Mouse (Mus musculus) megakaryocyte progenitor cell, adult 5-6 weeks (primary cell): ENCODE measurements around the gene Paqr3. TPM values are rescaled to one million over a fixed set of nuclear protein-coding genes. Genes with fewer than 3 reads are reported as not detected.

ENCODE experiments used
- ATAC-seq: replicated peaks from 2 replicates; pipeline ENCODE4 v1.8.0; 2016; ENCODE audit warnings: mild to moderate bottlenecking, moderate TSS enrichment, inconsistent platforms; ENCODE audit not compliant: poor library complexity
- total RNA-seq, 2 experiments: library from RNA; stranded (forward) in 1 of 2; stranded (reverse) in 1 of 2; fragments of 157-497, 149-512 nt in 1 of 2; fragments of 200-1000 nt in 1 of 2; gene quantifications; 2 replicates each; pipeline versions ENCODE4 v1.2.3 to v1.2.4; 2015 to 2017

Paqr3 gene
- total RNA-seq (2015) (3.1 and 6.2 TPM in 2 replicates), total RNA-seq (2017) (3.9 and 4.7 TPM in 2 replicates)

DNA sequence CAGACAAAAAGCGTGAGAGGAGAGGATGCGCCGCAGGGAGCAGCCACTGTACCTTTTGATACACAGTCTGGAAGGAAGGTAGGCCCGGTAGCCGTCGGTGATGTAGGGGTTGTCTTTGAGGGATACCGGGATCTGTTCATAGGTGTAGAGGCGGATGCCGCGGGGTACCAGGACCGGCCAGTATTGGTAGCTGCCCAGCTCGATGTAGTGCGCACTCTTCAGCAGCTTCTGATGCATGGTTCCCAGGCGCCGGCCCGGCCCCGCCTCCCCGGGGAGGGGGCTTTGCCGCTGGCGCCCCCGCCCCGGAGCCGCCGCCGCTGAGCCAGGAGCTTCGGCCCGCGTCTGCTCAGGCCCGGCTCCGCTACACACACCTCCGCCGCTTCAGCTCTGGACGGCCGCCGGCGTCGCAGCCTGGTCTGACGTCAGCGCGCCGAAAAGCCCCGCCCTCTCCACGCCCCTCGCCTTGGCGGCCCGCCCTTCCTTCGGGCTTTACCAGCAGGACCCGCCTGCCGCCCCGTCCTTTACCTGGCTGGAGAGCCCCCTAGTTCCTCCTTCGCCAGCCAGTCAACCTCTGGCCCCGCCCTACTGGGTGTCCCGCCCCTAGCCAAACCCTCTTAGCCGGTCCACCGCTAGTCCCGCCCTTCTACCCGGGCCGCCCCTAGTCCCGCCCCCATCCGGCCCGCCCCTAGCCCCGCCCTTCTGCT lies at the start of gene Paqr3:
TSS of gene Paqr3 (minus strand) at position 390 of the 704 bp plus-strand sequence.
- peak; percentile 97 for ATAC-seq

DNA sequence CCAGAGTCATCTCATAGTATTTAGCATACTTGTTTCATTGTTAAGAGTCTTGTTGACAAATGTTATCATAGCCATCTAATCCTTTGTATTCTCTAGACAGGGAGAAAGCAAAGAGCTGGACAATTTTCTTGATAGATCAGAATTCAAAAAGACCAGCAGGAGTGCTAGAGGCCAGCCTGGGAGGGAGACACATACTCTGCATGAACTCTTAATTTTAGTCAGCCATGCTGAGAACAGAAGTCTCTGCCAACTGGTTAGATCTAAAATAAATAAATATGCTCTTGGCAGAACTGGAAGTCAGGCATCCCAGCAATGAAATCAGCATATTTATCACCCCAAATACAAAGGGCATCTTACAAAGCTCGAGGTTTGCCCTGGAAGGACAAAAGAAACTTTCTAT lies 43.3 kb upstream of the Paqr3 start:
- no peak for ATAC-seq

- no peak for ATAC-seq
These were observed 23.9 kb upstream of the Paqr3 start for GRCm38 (mm10) chr5:97135331-97135730.

- ATAC-seq: no peak
These were observed 18.2 kb upstream of the Paqr3 start for GRCm38 (mm10) chr5:97129589-97129988.

GRCm38 (mm10) chr5:97128242-97129226 lies 17.1 kb upstream of the Paqr3 start:
- ATAC-seq: peak; percentile 92

DNA sequence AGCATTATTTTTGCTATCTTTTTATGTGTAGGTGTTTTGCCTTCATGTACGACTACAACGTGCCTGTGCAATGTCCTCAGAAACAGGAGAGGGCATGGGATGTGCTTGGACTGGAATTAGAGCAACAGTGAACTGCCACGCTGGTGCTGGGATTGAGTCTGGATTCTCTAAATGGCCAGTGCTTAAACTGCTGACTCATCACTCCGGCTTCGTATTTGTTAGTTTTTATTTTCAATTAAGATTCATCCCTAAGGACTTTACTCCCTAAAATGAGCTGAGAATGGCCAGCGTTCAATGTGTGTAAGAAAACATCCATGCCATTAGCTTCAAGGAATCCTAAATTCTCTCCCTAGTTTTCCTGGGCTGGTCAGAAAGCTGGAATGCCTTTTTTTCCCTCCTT lies 15.9 kb upstream of the Paqr3 start:
- no peak for ATAC-seq

DNA sequence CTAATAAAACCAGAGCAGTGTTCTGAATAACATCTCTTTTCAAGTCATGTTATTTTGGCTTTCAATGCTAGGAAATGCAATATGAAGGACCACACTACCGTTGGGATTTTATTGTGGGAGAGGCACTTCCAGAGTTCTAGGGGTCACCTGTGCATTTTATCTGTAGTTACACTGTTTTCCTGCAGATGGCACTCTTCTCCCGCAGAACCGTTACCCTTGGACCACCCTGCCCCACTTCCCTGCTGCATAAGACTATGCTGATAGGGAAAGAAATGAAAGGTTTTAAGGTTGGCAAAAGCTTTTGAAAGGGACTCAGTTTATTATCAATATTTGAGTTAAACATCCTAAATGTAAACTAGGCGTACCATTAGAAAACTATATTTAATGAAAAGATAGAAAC lies 14.6 kb upstream of the Paqr3 start:
- peak; percentile 88 for ATAC-seq

DNA sequence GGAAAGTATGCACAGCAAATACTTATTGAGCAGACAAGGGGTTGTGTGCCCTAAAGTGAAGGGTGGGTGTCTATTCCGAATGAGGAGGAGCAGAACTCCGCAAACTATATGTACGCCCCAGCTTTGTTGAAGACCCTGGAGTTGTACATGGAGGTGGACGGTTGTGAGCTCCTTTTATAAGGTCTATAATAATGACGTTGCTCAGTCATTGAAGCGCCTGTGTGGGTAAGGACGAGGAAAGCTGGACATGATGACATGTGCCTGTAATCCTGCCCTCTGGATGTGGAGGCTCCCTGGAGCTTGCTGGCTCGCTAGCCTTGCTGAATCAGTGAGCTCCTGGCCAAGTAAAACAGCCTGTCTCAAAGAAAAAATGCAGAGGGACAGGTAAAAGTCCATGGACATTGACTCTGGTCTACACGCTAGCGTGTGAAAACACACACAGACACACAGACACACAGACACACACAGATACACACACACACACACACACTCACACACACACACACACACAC lies 14.1 kb upstream of the Paqr3 start:
- ATAC-seq: no peak

- no peak for ATAC-seq
These were observed 13.6 kb upstream of the Paqr3 start for GRCm38 (mm10) chr5:97124977-97125376.

GRCm38 (mm10) chr5:97110697-97111096 lies 699 bp downstream of the Paqr3 start:
- ATAC-seq: no peak

DNA sequence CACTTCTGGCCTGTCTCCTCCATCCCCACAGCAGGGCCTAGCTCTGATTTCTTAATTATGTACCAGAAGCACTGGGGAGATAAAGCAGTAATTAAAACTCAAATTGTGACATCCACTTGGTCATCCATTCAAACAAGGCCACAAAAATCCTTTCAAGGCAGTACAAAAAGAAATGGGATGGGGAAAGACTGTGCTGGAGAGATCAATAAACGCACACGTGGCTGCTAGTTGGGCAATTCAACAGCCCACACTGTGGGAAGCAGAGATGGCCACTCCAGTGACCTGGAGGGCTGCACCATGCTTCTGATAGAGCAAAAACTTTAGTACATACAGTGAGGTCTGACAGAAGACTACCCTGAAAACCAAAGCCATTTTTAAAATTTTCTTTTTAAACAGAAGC lies 1.3 kb downstream of the Paqr3 start:
- no peak for ATAC-seq

- peak; percentile 44 for ATAC-seq
These were observed 3.1 kb downstream of the Paqr3 start for GRCm38 (mm10) chr5:97108333-97108732.

- ATAC-seq: no peak
These were observed 11.4 kb downstream of the Paqr3 start for GRCm38 (mm10) chr5:97099954-97100353.

- ATAC-seq: no peak
These were observed 13.8 kb downstream of the Paqr3 start for GRCm38 (mm10) chr5:97097631-97098041.

GRCm38 (mm10) chr5:97095335-97095734 lies 16.1 kb downstream of the Paqr3 start:
- no peak for ATAC-seq

GRCm38 (mm10) chr5:97092970-97093369 lies 18.4 kb downstream of the Paqr3 start:
- ATAC-seq: no peak

DNA sequence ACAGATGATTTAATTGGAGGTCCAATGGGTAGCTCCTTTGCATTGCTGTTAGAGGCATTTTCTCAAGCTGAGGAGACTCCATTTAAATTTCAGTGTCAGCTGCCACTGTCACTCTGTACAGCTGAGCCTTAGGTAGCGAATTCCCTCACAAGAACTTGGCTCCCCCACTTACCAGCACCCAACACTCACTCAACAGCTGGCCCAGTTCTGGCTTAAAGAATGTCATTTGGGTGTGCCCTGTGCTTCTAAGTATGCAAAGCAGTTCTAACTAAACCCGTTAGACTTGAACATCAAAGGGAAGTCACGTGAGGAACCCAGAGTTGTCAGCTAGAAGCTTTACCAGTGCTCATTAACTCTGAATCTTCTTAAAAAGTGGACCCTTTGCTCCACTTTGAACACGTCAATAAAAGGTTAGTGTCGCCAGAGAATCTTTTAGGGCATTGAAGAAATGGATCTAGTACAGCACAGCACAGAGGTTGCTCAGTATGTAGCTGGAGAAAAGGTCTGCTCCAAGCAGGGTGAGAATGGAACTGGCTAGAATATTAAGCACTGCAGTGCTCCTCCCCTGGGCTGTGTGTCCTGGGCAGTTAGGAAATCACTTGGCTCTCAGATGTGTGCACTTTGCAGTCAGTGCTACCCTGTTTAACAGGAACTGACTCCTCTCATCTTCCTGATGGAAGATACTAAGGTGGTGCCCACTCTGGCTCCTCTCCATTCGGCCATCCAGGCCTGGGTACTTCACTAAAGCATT lies 21.2 kb downstream of the Paqr3 start:
- ATAC-seq: no peak

GRCm38 (mm10) chr5:97089426-97089825 lies 22.0 kb downstream of the Paqr3 start:
- no peak for ATAC-seq

GRCm38 (mm10) chr5:97088231-97088630 lies 23.2 kb downstream of the Paqr3 start:
- ATAC-seq: no peak

- ATAC-seq: no peak
These were observed 23.6 kb downstream of the Paqr3 start for GRCm38 (mm10) chr5:97087746-97088145.
